Mouse (Mus musculus) embryonic facial prominence, embryonic 12.5 days (tissue): Measurements from ENCODE around the gene Tmem245. TPM values are rescaled to one million over a fixed set of nuclear protein-coding genes. Genes with fewer than 3 reads are reported as not detected.

Source experiments
- ATAC-seq: fragments of 200-750 bp; cut with Nextera tagmentation; 2 replicates; pipeline ENCODE4 v1.8.0; 2017; ENCODE audit not compliant: insufficient number of reproducible peaks, insufficient read depth, low FRiP score, low TSS enrichment
- H3K27ac ChIP-seq: fragments of 300-500 bp; sonication (generic); 2 replicates; pipeline ENCODE4 v1.5.1; 2016; ENCODE audit warnings: mild to moderate bottlenecking
- H3K27me3 ChIP-seq: fragments of 300-500 bp; sonication (generic); 2 replicates; pipeline ENCODE4 v1.6.1; 2016; ENCODE audit warnings: mild to moderate bottlenecking, moderate library complexity
- H3K36me3 ChIP-seq: fragments of 300-500 bp; sonication (generic); 2 replicates; pipeline ENCODE4 v1.6.1; 2016; ENCODE audit warnings: mild to moderate bottlenecking
- H3K4me1 ChIP-seq: fragments of 300-500 bp; sonication (generic); 2 replicates; pipeline ENCODE4 v1.6.1; 2016
- H3K4me2 ChIP-seq: fragments of 300-500 bp; sonication (generic); replicated peaks from 2 replicates; pipeline ENCODE4 v1.6.1; 2016; ENCODE audit warnings: mild to moderate bottlenecking, moderate library complexity
- H3K4me3 ChIP-seq: fragments of 300-500 bp; sonication (generic); 2 replicates; pipeline ENCODE4 v1.5.1; 2016; ENCODE audit warnings: mild to moderate bottlenecking
- H3K9ac ChIP-seq: fragments of 300-500 bp; sonication (generic); 2 replicates; pipeline ENCODE4 v1.6.1; 2016; ENCODE audit warnings: mild to moderate bottlenecking, moderate library complexity
- H3K9me3 ChIP-seq: fragments of 300-500 bp; sonication (generic); 2 replicates; pipeline ENCODE4 v1.6.1; 2016; ENCODE audit warnings: mild to moderate bottlenecking, moderate library complexity
- WGBS: fragments of 180-500 bp; shearing (Covaris S2); methylation state at CpG from one replicate; pipeline ENCODE4 v1.1.7; 2016; 5-methylcytosine and 5-hydroxymethylcytosine counted together
- polyA plus RNA-seq: library from polyadenylated mRNA; unstranded; fragments of >200 nt; fragmentation: Nextera tagmentation; extraction: Ambion mirVana; gene quantifications from 2 replicates; pipeline ENCODE4 v1.2.1, GENCODE M21; 2016

The Tmem245 gene
- polyA plus RNA-seq, 1 experiment from 2014 or later = 13.5 TPM

DNA sequence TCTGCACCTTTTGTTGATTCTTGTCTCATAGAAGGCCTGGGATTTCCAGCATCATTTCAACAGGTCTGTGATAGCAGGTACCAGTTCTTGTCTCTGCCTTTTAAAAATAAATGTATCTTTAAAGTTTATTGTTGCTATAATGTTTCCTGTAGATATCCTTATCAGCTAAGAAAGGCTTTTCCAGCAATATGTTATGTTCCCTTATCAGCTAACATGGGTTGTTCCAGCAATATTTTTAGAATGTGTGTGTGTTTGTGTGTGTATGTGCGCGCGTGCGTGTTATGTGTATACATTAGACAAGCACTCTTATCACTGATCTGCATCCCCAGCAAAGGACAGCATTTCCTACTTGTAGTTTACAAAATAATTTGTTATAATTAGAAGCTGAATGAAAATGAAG, 85.7 kb downstream of the Tmem245 start:
- Histone ChIP-seq H3K36me3 (no peaks in the 10 kb centered on the region), H3K27ac (no peak overlapping the region), H3K9ac (no peak overlapping the region), H3K27me3 (no peaks in the 10 kb centered on the region), H3K9me3 (no peaks in the 10 kb centered on the region), H3K4me2 (no peak overlapping the region), H3K4me3 (no peak overlapping the region), H3K4me1 (peaks cover 9% of the 10 kb centered on the region)
- no peak for ATAC-seq
- WGBS = 90% methylated on average over 4 of the region's 4 CpGs

DNA sequence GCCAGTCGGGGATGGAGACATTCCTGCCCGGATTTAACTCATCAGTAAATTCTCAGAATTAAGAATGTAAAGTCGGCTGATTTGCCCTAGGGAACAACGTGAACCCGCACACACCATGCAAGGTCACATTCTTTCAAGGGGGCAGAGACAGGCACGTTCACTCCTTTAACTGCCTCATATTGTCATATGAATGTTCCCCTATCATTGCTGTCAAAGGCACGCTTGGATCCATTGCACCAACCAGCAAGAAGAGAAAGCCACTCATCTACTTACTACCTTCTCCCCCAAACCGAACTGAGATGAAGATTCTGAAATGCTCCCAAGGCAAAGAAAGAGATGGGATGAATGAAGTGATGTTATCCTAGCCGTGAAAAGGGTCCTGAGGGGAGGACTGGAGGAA, 88.5 kb downstream of the Tmem245 start:
- no peaks in the 10 kb centered on the region for H3K9me3 ChIP-seq
- H3K4me1 ChIP-seq = peaks cover 6% of the 10 kb centered on the region
- H3K4me2 ChIP-seq = no peak overlapping the region
- H3K36me3 ChIP-seq = no peaks in the 10 kb centered on the region
- no peak overlapping the region for H3K27ac ChIP-seq
- WGBS = 43% methylated on average over 9 of the region's 9 CpGs
- no peaks in the 10 kb centered on the region for H3K27me3 ChIP-seq
- ATAC-seq = no peak
- H3K9ac ChIP-seq = no peak overlapping the region
- H3K4me3 ChIP-seq = no peak overlapping the region

DNA sequence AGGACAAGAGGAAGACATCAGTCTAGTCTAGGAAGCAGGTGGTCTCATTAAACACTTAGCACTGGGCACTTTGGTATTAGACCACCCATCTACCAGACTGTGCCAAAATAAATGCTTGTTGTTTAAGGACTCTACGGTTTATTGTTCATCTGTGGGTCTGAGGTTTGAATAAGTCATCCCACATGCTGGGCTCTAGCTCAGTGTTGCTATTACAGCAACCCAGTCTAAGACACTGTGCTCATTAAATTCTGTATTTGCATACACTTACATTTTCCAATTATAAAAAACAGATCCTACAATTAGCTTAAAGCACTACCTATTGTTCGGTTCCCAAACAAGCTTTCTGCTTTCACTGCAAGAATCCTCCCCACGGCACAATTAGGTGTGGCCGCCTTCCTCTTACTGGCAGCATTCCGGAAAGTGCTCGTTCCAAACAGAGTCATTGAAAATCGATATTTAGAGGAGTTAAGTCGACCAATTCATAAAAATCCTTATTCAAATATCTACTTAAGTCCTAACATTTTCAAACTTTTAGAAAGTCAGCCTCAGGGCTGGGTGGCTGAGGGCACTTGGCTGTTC, 90.8 kb downstream of the Tmem245 start:
- H3K4me3 ChIP-seq = no peak overlapping the region
- ATAC-seq = no peak
- no peak overlapping the region for H3K4me2 ChIP-seq
- H3K4me1 ChIP-seq = 0 out of 2 replicates have a peak, but pooled peaks cover 2% of the 10 kb centered on the region
- no peaks in the 10 kb centered on the region for H3K36me3 ChIP-seq
- no peak overlapping the region for H3K27ac ChIP-seq
- H3K9me3 ChIP-seq = no peaks in the 10 kb centered on the region
- no peak overlapping the region for H3K9ac ChIP-seq
- 89% methylated on average over 8 of the region's 8 CpGs for WGBS
- no peaks in the 10 kb centered on the region for H3K27me3 ChIP-seq

DNA sequence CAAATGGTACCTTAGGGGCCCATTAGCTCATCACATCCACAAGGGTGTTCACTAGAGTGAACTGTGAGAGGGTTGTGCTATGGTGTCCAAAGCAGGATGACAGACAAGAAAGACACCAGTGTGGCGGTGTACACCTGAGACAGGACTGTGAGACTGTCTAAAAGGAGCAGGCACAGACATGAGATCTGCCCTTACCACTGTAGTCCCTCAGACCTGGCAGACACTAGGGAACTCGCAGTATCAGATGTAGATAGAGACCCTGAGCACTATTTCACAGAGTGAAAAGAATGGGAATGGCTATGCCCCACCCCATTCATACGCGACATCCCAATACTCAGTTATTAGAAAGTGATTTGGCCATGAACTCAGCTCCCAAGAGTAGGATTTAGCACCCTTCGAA, 91.3 kb downstream of the Tmem245 start:
- Histone ChIP-seq H3K4me1 (0 out of 2 replicates have a peak, but pooled peaks cover 8% of the 10 kb centered on the region), H3K9ac (no peak overlapping the region), H3K9me3 (no peaks in the 10 kb centered on the region), H3K4me3 (no peak overlapping the region), H3K27me3 (no peaks in the 10 kb centered on the region), H3K36me3 (no peaks in the 10 kb centered on the region), H3K27ac (no peak overlapping the region), H3K4me2 (no peak overlapping the region)
- WGBS = 95% methylated on average over 5 of the region's 5 CpGs
- no peak for ATAC-seq

DNA sequence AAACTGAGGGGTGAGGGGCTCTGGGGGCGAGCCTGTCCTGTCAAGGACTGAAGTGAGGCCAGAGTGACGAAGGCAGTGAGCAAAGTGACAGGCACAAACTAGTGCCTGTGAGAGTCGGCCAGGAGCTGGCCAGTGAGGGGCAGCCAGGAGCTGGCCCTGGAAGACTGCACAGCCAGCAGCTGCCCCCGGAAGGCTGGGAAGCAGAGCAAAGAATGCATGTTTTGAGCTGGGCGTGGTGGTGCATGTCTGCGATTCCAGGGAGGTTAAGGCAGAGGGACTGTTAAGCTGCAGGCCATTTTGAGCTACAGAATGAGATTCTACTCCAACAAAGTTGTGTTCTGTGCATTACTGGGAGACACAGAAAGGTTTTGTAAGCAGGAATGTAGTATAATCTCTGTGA, 96.5 kb downstream of the Tmem245 start:
- Histone ChIP-seq H3K4me3 (no peak overlapping the region), H3K9me3 (no peaks in the 10 kb centered on the region), H3K9ac (no peak overlapping the region), H3K4me1 (0 out of 2 replicates have a peak, but pooled peaks cover 12% of the 10 kb centered on the region), H3K27me3 (no peaks in the 10 kb centered on the region), H3K4me2 (no peak overlapping the region), H3K27ac (no peak overlapping the region), H3K36me3 (no peaks in the 10 kb centered on the region; the same call in 1 of the 2 replicates)
- no peak for ATAC-seq
- WGBS = 26% methylated on average over 6 of the region's 6 CpGs

DNA sequence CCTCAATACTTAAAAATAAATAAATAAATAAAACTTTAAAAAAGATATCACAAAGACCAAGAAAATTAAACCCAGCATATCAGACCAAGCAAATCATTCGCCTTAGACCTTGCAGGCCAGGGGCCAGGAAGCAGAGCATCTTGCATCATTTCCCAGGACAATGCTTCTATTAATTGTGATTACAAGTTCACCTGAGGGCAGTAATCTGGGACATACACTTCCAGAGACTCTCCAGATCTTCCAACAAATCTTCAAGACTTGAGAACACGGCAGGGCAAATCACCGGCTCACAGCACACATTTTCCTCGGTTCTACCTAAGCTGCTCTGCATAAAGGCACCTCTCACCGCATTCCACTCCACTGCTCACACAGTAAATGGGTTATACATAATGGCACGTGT, 99.2 kb downstream of the Tmem245 start:
- Histone ChIP-seq H3K4me1 (0 out of 2 replicates have a peak, but pooled peaks cover 12% of the 10 kb centered on the region), H3K4me2 (no peak overlapping the region), H3K27me3 (no peaks in the 10 kb centered on the region), H3K27ac (no peak overlapping the region), H3K9me3 (no peaks in the 10 kb centered on the region), H3K4me3 (no peak overlapping the region), H3K36me3 (peaks cover 15% of the 10 kb centered on the region), H3K9ac (no peak overlapping the region)
- WGBS = 76% methylated on average over 6 of the region's 6 CpGs
- ATAC-seq = no peak

DNA sequence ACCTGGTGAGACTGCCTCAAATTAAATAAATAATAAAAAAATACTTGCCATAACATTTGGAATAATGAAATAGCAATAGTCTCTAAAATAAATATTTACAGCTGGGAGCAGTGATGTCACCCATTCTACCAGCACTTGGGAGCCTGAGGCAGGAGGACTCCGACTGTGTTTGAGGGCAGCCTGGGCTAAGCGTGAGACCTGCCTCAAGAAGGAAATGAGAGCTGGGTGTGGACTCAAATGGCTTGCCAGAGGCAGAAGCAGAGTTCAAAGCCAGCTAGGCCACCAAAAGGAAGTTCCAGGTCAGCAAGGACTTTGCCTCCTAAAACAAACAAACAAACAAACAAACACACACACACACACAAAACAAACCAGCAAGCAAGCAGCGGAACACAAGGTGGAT, 99.8 kb downstream of the Tmem245 start:
- H3K36me3 ChIP-seq = peaks cover 15% of the 10 kb centered on the region
- WGBS = 87% methylated on average over 3 of the region's 3 CpGs
- H3K9me3 ChIP-seq = no peaks in the 10 kb centered on the region
- 0 out of 2 replicates have a peak, but pooled peaks cover 12% of the 10 kb centered on the region for H3K4me1 ChIP-seq
- no peak overlapping the region for H3K4me2 ChIP-seq
- H3K9ac ChIP-seq = no peak overlapping the region
- no peak for ATAC-seq
- H3K27me3 ChIP-seq = no peaks in the 10 kb centered on the region
- no peak overlapping the region for H3K27ac ChIP-seq
- no peak overlapping the region for H3K4me3 ChIP-seq

DNA sequence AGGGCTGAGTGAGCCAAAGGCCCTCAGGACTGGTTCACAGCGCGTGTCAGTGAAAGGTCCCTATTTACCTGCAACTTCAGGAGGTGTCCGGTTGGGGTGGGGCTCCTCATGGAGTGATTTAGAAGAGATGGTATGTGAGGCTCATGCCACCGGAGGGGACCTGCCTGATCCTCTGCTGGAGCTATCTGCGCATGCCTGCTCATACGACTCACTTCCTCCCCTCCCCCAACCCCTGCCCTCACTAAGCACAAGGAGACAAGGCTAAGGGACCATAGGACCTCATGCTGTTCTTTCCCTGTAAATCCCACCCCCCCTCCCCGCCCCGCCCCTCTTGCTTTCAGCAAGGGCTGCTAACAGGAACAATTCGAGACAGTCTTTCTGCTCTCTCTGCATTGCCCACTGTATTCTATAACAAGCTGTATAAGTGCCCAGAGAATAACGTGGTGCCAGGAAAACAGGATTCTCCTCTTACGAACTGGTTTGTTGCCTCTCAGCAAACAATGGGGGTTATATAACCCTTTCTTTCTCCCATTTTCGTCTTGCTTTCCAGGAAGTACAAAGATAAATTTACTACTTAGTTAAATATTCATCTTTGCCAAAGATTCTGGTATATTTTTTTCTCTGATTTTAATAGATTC, 101.2 kb downstream of the Tmem245 start:
- no peak overlapping the region for H3K9ac ChIP-seq
- no peak overlapping the region for H3K4me3 ChIP-seq
- no peak for ATAC-seq
- 0 out of 2 replicates have a peak, but pooled peaks cover 5% of the 10 kb centered on the region for H3K4me1 ChIP-seq
- H3K27ac ChIP-seq = no peak overlapping the region
- no peaks in the 10 kb centered on the region for H3K9me3 ChIP-seq
- H3K36me3 ChIP-seq = peaks cover 16% of the 10 kb centered on the region
- 58% methylated on average over 12 of the region's 12 CpGs for WGBS
- H3K4me2 ChIP-seq = no peak overlapping the region
- no peaks in the 10 kb centered on the region for H3K27me3 ChIP-seq

- H3K4me1 ChIP-seq = no peaks in the 10 kb centered on the region
- H3K9ac ChIP-seq = no peak overlapping the region
- no peak for ATAC-seq
- H3K4me3 ChIP-seq = no peak overlapping the region
- H3K27ac ChIP-seq = no peak overlapping the region
- peaks cover 23% of the 10 kb centered on the region for H3K36me3 ChIP-seq
- WGBS = 90% methylated on average over 4 of the region's 4 CpGs
- no peaks in the 10 kb centered on the region for H3K9me3 ChIP-seq
- no peak overlapping the region for H3K4me2 ChIP-seq
- no peaks in the 10 kb centered on the region for H3K27me3 ChIP-seq
Observed at GRCm38 (mm10) chr4:56844911-56845310, 102.3 kb downstream of the Tmem245 start.

GRCm38 (mm10) chr4:56843963-56844362, 103.3 kb downstream of the Tmem245 start:
- Histone ChIP-seq H3K4me2 (no peak overlapping the region), H3K27me3 (no peaks in the 10 kb centered on the region), H3K9ac (no peak overlapping the region), H3K4me1 (no peaks in the 10 kb centered on the region), H3K27ac (no peak overlapping the region), H3K9me3 (no peaks in the 10 kb centered on the region), H3K4me3 (no peak overlapping the region), H3K36me3 (peaks cover 23% of the 10 kb centered on the region)
- 88% methylated on average over 2 of the region's 2 CpGs for WGBS
- ATAC-seq = no peak

GRCm38 (mm10) chr4:56842501-56842900, 104.7 kb downstream of the Tmem245 start:
- H3K4me3 ChIP-seq = no peak overlapping the region
- no peak for ATAC-seq
- no peaks in the 10 kb centered on the region for H3K9me3 ChIP-seq
- no peak overlapping the region for H3K9ac ChIP-seq
- no peak overlapping the region for H3K4me2 ChIP-seq
- H3K4me1 ChIP-seq = no peaks in the 10 kb centered on the region
- H3K36me3 ChIP-seq = peaks cover 23% of the 10 kb centered on the region
- H3K27me3 ChIP-seq = no peaks in the 10 kb centered on the region
- 79% methylated on average over 7 of the region's 7 CpGs for WGBS
- no peak overlapping the region for H3K27ac ChIP-seq

DNA sequence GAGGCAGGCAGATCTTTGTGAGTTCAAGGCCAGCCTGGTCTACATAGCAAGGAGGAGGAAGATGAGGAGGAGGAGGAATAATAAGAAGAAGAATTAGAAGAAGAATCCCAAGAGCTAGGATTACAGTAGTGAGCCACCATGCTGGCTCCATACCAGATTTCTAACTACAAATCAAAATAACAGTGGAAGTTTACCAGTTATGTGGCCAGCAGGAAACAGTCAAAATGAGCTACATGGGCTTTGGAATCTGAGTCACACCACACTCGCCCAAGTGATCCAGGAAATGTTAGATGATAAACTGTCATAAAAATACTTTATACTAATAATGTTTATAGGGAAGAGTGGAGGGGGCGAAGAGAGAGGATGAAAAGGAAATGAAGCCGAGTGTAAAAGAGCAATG, 106.9 kb downstream of the Tmem245 start:
- no peak overlapping the region for H3K9ac ChIP-seq
- H3K4me1 ChIP-seq = no peaks in the 10 kb centered on the region
- no peak overlapping the region for H3K27ac ChIP-seq
- no peak overlapping the region for H3K4me3 ChIP-seq
- peaks cover 31% of the 10 kb centered on the region for H3K36me3 ChIP-seq
- 85% methylated on average over 3 of the region's 3 CpGs for WGBS
- H3K9me3 ChIP-seq = no peaks in the 10 kb centered on the region
- no peak for ATAC-seq
- H3K4me2 ChIP-seq = no peak overlapping the region
- H3K27me3 ChIP-seq = no peaks in the 10 kb centered on the region
